Mouse (Mus musculus) kidney, adult 2 months (tissue): ENCODE measurements around the gene Hormad1. TPM values are rescaled to one million over a fixed set of nuclear protein-coding genes. Genes with fewer than 3 reads are reported as not detected.
A peak's percentile ranks its signal among the peaks of the same experiment; 100 is the strongest.

Experiments
- DNase-seq: peaks from one replicate; pipeline ENCODE4 v3.0.0; 2021
- H3K27ac ChIP-seq: fragments of 200-500 bp; 2 replicates; pipeline ENCODE4 v1.5.1; 2012; ENCODE audit warnings: low read depth, low read length, control low read depth, inconsistent platforms; ENCODE audit not compliant: insufficient read depth
- H3K27me3 ChIP-seq: fragments of 200-500 bp; replicated peaks from 2 replicates; pipeline ENCODE4 v1.6.1; 2012; ENCODE audit warnings: mild to moderate bottlenecking, moderate library complexity, low read length, inconsistent platforms; ENCODE audit not compliant: control insufficient read depth, insufficient read depth
- H3K36me3 ChIP-seq: fragments of 200-500 bp; 2 replicates; pipeline ENCODE4 v1.6.1; 2012; ENCODE audit warnings: mild to moderate bottlenecking, moderate library complexity, low read length, inconsistent platforms; ENCODE audit not compliant: control insufficient read depth, insufficient read depth
- H3K4me1 ChIP-seq: fragments of 200-500 bp; 2 replicates; pipeline ENCODE4 v1.6.1; 2011; ENCODE audit warnings: low read length; ENCODE audit not compliant: control insufficient read depth, insufficient read depth
- H3K4me3 ChIP-seq: fragments of 200-500 bp; 2 replicates; pipeline ENCODE4 v1.5.1; 2011; ENCODE audit warnings: mild to moderate bottlenecking, low read depth, low read length, control low read depth; ENCODE audit not compliant: insufficient read depth
- CTCF ChIP-seq: fragments of 200-500 bp; conservative IDR thresholded peaks from 2 replicates; pipeline ENCODE4 v1.5.1; 2011; ENCODE audit warnings: low read depth, mild to moderate bottlenecking, control low read depth, low read length, moderate library complexity, mixed read lengths; ENCODE audit not compliant: insufficient read depth, insufficient read length
- POLR2A ChIP-seq: fragments of 200-500 bp; IDR thresholded peaks from one replicate; pipeline ENCODE4 v1.6.1; 2011; ENCODE audit warnings: low read depth, low read length, control low read depth
- WGBS: fragments of 180-500 bp; shearing (Covaris S2); methylation state at CpG from one replicate; pipeline ENCODE4 v1.1.7; 2018; 5-methylcytosine and 5-hydroxymethylcytosine counted together
- polyA plus RNA-seq: library from polyadenylated mRNA; depleted of rRNA; stranded (reverse); fragments of >200 nt; gene quantifications from 2 replicates; pipeline ENCODE4 v1.2.3, GENCODE M21; 2012

The Hormad1 gene
- polyA plus RNA-seq, 1 experiment: not detected

- peaks cover 3% of the 10 kb centered on the region; the same call in 1 of the 2 replicates for H3K4me1 ChIP-seq
- under 1% methylated on average over 44 of the region's 44 CpGs for WGBS
- TF ChIP-seq CTCF (no peak), POLR2A (peak; percentile 76)
- peak within 1 kb of the TSS; percentile 76 for H3K4me3 ChIP-seq
- no peaks in the 10 kb centered on the region for H3K27me3 ChIP-seq
- H3K27ac ChIP-seq: peak within 1 kb of the TSS; percentile 91
- DNase-seq: peak; percentile 99
- peaks cover 4% of the 10 kb centered on the region for H3K36me3 ChIP-seq
Measured at GRCm38 (mm10) chr3:95624628-95625503, 65.4 kb downstream of the Hormad1 start, which contains the start of gene Ensa. Gene Ensa (plus strand): TSS chr3:95624993.

GRCm38 (mm10) chr3:95627763-95628162 lies 68.3 kb downstream of the Hormad1 start:
- no peak overlapping the region for H3K4me3 ChIP-seq
- peaks cover 3% of the 10 kb centered on the region; the same call in 1 of the 2 replicates for H3K4me1 ChIP-seq
- no peak overlapping the region for H3K27ac ChIP-seq
- WGBS: 65% methylated on average over 5 of the region's 5 CpGs
- H3K36me3 ChIP-seq: peaks cover 4% of the 10 kb centered on the region
- no peaks in the 10 kb centered on the region for H3K27me3 ChIP-seq
- DNase-seq: no peak
- no peak for TF ChIP-seq POLR2A
- no peak for TF ChIP-seq CTCF

- H3K4me3 ChIP-seq: no peak overlapping the region
- 68% methylated on average over 4 of the region's 4 CpGs for WGBS
- peaks cover 3% of the 10 kb centered on the region; the same call in 1 of the 2 replicates for H3K4me1 ChIP-seq
- no peak overlapping the region for H3K27ac ChIP-seq
- H3K27me3 ChIP-seq: no peaks in the 10 kb centered on the region
- no peak for DNase-seq
- peaks cover 6% of the 10 kb centered on the region for H3K36me3 ChIP-seq
- TF ChIP-seq CTCF (no peak), POLR2A (no peak)
Measured at GRCm38 (mm10) chr3:95629755-95630154, 70.3 kb downstream of the Hormad1 start.

- DNase-seq: no peak
- H3K36me3 ChIP-seq: peaks cover 6% of the 10 kb centered on the region
Measured at GRCm38 (mm10) chr3:95630856-95631255, 71.4 kb downstream of the Hormad1 start.

GRCm38 (mm10) chr3:95631304-95631703 lies 71.8 kb downstream of the Hormad1 start:
- no peak for DNase-seq
- WGBS: 57% methylated on average over 6 of the region's 6 CpGs
- TF ChIP-seq POLR2A (no peak), CTCF (no peak)
- H3K27ac ChIP-seq: no peak overlapping the region
- H3K27me3 ChIP-seq: no peaks in the 10 kb centered on the region
- peaks cover 7% of the 10 kb centered on the region; the same call in 1 of the 2 replicates for H3K4me1 ChIP-seq
- peaks cover 6% of the 10 kb centered on the region for H3K36me3 ChIP-seq
- H3K4me3 ChIP-seq: no peak overlapping the region

More at GRCm38 (mm10) chr3:95630856-95631255, 71.4 kb downstream of the Hormad1 start:
- no peak overlapping the region for H3K27ac ChIP-seq
- no peaks in the 10 kb centered on the region for H3K27me3 ChIP-seq
- TF ChIP-seq CTCF: no peak
- no peak for TF ChIP-seq POLR2A
- peaks cover 4% of the 10 kb centered on the region; the same call in 1 of the 2 replicates for H3K4me1 ChIP-seq
- 63% methylated on average over 3 of the region's 3 CpGs for WGBS
- H3K4me3 ChIP-seq: no peak overlapping the region

- peak; percentile 31 for DNase-seq
- Histone ChIP-seq H3K27ac (peak overlapping the region; percentile 20; the same call in 1 of the 2 replicates), H3K4me1 (peaks cover 7% of the 10 kb centered on the region; the same call in 1 of the 2 replicates), H3K4me3 (no peak overlapping the region), H3K36me3 (peaks cover 6% of the 10 kb centered on the region), H3K27me3 (no peaks in the 10 kb centered on the region)
- WGBS: 56% methylated on average over 12 of the region's 12 CpGs
- no peak for TF ChIP-seq POLR2A
- TF ChIP-seq CTCF: peak; percentile 43
Measured at GRCm38 (mm10) chr3:95632648-95633588, 73.4 kb downstream of the Hormad1 start.
